Mouse (Mus musculus) retina, adult 2 months (tissue): ENCODE results near the gene Slc8a1.

Experiments used
- DNase-seq: peaks from one replicate; pipeline ENCODE4 v3.0.0-alpha.2; 2012; ENCODE audit warnings: low read depth, low spot score

Slc8a1 gene

GRCm38 (mm10) chr17:81368503-81368902, 369.7 kb downstream of the Slc8a1 start:
- no peak for DNase-seq

- no peak for DNase-seq
Measured at GRCm38 (mm10) chr17:81363368-81363767, 374.8 kb downstream of the Slc8a1 start.

DNA sequence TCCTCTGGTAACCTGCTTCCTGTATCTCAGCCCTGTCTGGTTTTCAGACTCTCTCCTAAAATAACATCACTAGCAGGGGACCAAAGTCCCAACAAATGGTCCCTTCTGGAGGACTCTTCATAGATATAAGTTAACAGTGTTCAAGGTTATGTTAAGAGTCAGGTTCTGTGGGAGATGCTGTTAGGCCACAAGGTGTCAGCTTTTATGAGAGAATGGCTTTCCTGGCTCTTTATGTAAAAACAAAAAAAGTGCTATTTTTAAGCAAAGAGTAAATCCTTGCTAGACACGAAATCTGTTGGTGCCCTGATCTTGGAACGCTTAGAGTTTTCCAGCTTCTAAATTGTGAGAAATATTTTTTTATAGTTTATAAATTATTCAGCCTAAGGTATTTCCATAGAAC, 377.6 kb downstream of the Slc8a1 start:
- no peak for DNase-seq

GRCm38 (mm10) chr17:81360032-81360431, 378.1 kb downstream of the Slc8a1 start:
- DNase-seq, result no peak

DNA sequence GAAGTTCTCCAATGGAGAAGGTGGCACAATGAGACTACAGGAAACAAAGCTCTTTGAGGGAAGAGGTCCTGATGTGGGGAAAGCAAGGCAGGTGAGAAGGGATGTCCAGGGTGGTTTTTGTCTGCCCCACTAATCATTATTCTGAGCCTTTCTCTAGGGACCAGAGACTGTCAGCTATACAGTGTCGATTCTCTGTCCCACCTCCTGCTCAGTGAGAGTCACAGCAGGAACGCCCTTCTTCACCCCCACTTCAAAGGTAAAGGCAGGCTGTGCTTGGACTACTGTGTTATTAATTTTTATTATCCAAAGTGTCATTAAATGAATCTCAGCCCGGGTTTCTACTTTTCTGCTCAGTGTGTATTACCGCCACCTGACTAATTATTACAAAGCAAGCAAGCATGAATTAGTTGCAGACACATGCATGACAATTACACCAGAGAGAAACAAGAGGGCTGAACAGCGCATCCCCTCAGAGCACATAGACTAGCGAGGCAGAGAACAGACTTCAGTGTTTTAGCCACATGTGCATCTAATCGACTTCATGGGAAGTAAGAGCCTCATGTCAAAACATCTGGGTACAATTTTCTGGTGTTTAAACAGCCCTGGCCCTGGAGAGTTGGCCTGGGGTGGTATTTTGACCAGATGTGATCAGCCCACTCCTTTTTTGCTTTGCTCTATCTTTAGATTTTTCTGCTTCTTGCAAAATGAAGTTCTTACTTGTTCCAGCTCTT, 402.0 kb downstream of the Slc8a1 start:
- no peak for DNase-seq

- DNase-seq, result no peak
Measured at GRCm38 (mm10) chr17:81335526-81335925, 402.7 kb downstream of the Slc8a1 start.
